Mouse (Mus musculus) embryo, embryonic 9.5 days (tissue): ENCODE results near the gene Secisbp2l.

Source experiments
- DNase-seq: peaks from one replicate; pipeline ENCODE4 v3.0.0-alpha.2; 2017; ENCODE audit errors: extremely low spot score

Gene Secisbp2l

DNA sequence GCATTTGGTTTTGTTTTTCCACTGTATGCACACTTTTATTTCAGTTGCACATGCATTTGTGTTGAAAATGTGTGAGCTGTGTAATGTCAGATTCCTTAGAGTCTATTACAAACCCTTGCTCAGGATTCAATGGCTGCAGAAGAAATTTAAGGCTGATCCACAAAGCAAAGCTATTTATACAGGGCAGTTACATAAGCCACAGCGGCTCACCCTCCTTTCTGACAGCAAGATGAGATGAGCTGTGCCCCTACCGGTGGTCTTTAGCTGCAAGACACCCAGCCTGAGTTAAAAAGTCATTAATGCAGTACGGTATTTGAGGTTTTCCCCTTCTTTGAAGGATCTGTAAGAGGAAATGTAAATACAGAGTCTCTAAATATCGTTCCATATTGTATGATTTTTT lies 1.2 kb upstream of the Secisbp2l start:
- DNase-seq = no peak

DNA sequence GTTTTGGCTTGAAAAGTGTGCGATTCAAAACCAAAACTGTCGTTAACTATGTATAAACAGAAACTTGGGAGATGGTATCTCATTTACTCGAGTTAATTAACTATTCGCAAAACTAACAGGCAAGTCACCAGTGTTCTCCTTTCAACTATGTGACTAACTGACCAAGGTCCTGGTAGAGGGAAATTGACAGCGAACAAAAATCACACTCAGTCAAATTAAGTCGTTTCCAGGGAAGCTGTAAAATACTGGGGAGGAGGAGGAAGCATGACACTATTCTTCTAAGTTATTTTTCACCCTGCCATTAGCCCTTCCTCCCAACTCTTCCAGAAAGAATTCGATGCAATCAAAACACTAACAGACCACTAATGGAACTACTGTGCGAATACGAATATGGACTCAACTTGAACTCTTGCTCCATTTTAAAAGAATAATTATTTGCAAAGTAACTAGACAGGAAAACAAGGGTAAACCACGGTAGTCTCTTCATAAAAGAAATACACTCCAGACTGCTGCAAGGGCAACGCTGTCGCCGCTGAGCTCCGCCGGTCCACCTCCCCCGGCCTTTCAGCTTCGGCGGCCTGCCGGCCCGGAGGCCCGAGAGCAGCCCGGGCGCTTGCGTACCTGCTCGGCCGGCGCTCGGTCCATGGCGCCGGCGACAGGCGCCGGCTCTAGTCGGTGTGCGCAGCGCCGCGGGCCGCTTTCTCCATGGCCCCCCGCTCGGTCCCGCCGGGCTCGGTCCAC lies 522 bp downstream of the Secisbp2l start:
- no peak for DNase-seq

DNA sequence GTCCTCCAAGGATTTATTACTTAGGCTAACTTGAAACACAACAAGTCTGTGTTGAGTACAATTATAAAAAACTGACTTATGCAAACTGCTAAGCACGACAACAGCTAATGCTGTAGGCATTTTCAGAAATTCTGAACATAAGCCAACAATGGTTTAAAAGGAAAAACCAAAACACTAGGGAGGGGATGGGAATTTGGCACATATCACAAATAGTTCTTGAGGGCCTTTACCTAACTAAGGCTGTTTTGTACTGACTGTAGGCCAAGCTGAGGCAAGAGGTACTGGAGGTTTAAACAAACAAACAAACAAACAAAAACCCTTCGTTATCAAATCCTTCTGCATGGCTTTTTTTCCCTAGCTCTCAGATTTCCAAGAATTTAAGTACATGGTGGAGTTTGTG lies 1.7 kb downstream of the Secisbp2l start:
- no peak for DNase-seq

DNA sequence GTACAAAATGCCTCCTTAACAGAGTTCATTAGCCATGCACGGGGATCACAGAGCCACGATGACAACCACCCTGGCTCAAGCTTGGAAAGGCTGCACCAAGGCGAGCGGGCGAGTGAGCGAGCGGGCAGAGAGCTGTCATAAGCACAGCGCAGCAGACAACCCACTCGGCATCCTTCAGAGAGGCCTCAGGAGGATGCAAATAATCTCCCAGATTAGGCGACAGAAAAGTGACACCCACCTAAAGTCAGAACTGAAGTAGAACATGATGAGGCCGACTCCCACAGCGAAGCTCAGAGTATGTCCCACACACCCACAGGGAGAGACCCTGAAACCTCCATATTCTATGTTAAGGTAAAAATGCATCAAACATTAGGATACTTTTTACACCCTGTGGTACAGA lies 4.3 kb downstream of the Secisbp2l start:
- DNase-seq = no peak

DNA sequence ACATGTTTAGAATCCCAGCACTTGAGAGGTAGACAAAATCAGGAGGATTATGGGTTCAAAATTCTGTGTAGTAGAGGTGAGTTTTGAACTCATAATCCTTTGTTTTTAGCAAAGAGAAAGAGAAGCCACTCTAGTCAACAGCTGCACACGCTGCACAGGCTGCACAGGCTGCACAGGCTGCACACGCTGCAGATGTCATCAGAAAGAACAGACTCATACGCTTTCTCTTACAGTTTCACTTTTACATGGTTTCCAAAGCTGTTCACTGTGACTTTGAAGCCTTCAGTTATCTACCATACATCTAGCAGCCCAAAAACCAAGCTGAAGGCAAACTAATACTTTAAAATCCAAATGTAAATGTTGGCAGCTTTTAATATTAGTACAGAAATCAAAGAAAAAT lies 5.7 kb downstream of the Secisbp2l start:
- no peak for DNase-seq

DNA sequence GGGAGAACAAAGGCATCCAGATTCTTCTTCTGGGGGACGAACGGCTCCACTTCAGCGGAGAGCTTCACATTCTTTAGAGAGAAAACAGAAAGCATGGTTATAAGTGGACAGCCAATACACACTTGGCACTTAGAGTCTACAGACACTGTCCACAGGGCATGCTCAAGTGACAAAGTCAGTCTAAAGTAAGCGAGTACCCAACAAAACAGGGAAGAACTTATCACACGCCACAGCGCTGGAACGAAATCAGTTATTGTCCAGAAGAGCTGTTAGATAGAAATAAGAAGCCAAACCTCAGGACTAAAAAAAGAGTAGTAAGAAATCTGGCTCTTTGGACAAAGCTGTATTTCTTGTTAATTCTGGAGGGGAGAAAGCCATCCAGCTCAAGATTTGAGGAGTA lies 7.0 kb downstream of the Secisbp2l start:
- no peak for DNase-seq

DNA sequence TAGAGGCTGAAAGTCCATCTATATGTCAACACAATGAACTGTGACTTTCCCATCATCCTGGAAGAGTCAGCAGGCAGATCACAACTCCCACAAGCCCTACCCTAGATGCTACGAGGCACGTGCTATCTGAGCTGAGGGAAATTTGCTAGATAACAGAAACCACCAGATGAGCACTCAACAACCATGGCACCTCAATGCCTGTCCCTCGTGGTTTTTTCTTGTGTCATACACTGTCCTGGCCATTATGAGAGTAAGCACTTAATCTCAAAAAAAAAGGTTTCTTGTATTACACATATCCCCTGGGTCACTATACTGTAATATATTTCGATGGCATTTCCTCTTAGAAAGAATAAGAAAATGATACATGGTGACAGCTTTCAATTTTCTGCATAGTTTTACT lies 7.8 kb downstream of the Secisbp2l start:
- no peak for DNase-seq

DNA sequence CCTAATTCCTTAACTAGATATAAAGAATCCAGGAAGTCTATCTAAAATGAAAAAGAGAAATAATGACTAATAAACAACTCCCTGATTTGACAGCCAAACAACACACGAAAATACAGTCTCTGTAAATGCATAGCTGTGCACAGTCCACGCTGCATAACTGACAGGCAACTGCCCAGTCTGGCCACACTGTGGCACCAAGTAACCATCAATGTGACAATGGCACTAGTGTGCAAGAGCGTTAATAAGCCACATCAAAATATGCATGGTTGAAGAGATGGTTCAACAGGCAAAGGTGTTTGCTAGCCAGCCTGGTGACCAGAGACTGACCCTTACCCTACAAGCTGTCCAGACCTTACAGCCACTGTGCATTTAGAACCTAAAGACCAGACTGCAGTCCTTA lies 17.6 kb downstream of the Secisbp2l start:
- no peak for DNase-seq

DNA sequence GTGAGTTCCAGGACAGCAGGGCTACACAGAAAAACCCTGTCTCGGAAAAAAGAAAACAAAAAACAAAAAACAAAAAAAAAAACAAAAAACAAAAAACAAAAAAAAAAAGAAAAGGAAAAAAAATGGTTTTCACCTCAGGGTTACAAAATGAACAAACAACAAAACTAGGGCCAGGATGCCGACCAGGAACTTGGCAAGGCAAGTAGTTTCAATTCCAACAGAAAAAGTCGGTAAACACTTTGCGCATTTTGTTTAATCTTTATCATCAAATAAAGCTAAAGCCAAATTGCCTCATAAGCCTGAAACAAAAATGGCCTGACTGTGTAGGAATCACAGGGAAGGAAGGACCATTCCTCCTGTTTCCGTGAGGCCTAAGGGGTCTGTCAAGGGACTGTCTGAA lies 18.1 kb downstream of the Secisbp2l start:
- DNase-seq = no peak

DNA sequence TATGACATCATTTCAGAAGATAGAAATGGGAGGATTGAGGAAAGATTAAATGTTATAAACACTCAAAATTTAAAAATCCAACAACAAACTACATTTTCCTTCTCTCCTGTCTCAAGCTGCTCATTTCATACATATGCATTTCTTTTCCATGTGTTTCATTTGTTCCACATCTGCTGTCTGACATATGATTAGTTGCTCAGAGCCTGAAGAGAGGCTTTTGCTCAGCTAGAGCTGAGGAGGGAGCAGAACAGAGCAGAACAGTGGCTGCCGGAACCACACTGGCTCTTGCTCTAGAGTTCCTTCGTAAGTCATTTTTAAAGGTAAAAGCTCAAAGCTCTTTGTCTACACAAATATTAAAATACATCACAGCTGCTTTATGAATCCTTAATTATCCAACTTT lies 33.3 kb downstream of the Secisbp2l start:
- no peak for DNase-seq

DNA sequence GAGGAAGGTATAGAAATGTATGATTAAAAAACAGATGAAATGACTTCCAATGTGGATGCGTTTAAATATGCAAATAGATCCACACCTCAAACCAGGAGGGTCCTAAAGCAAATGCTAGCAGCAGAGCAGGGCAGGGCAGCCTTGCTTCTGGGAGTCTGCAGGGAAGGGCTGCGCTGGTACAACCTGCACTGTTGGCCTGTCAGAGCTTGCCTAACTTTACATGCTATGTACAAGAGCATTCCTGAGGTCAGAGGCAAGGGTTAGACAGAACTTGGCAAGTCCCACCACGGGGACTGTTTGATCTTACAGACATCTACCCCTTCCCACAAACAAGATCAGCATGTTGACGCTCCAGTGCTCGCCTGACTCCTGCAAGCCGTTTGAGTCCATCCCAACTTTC lies 43.3 kb downstream of the Secisbp2l start:
- DNase-seq = no peak

DNA sequence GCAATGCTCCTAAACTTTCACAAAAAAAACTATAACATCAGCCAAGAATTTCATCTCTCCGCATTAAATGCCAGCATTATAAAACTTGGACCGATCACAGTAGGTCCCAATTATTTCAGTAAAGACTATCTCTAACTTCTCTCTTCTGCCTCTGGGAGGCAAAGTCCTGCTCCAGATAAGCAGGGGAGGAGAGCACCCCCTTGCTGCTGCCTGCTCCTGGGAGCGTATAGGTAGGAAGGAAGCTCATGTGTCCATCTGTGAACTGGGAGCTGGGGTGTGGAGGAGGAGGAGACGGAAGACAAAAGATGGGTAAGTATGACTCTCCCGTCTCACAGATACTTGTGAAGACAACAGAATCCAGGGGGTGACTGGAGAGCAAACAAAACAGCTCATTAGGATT lies 44.0 kb downstream of the Secisbp2l start:
- no peak for DNase-seq

DNA sequence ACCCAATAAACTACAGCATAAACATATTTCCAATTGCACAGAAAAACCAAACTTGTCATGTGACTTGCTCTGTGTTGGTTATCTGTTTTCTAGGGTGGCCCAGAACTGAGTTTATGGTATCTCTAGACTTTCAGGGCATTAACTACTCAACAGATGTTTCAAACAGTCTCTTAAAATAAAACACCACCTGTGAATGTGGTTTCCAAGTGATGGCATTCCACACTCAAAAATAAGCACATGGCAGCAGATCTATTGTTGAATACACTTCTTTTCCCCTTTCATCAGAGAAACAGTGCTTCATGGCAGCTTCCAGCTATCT lies 46.7 kb downstream of the Secisbp2l start:
- DNase-seq = no peak

DNA sequence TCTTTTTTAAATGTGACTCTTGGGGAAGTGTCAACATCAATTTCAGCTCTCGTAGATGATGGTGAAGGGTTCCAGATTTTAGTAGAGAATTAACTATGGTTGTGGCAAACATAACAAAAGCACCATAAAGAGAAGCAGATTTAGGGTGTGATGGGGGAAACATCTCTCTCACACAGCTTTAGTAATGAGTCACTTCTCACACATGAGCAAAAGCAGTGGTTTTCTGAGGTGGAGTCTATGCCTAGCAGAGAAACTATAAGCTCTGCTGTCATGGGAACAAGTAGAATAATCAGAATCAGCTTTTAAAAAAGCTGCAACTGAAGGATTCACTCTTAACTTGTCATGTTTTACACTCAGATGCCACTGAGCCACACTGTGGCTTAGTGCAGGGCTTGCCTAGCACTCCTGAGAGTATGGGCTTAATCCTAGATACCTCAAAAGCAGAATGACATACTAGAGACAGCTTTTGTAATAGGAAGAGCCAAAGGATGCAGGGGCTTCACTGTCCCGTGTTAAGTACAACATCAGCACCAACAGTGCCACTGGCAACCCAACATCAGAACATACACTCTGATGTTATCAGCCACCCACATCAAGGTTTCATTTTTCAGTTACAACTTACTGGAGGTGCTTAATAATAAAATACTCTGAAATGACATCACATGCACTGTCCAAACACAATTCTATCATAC lies 47.2 kb downstream of the Secisbp2l start:
- no peak for DNase-seq

DNA sequence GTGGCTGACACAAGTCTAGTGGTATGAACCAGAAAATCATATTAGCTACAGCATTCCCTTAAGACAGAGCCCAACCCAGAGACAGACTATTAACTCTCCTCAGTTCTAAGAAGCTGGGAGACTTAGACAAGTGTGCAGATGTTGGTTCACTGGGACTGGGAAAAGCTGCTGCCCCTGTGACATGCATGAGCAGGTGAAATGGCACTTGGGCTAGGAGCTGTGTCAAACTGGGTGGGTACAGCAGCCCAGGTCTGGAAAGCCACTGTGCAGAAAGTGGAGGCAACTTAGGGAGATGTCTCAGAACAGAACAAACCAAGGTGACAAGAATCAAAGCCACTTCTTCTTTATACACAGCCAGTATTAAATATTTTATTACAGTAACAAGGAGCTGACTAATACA lies 47.9 kb downstream of the Secisbp2l start:
- no peak for DNase-seq

DNA sequence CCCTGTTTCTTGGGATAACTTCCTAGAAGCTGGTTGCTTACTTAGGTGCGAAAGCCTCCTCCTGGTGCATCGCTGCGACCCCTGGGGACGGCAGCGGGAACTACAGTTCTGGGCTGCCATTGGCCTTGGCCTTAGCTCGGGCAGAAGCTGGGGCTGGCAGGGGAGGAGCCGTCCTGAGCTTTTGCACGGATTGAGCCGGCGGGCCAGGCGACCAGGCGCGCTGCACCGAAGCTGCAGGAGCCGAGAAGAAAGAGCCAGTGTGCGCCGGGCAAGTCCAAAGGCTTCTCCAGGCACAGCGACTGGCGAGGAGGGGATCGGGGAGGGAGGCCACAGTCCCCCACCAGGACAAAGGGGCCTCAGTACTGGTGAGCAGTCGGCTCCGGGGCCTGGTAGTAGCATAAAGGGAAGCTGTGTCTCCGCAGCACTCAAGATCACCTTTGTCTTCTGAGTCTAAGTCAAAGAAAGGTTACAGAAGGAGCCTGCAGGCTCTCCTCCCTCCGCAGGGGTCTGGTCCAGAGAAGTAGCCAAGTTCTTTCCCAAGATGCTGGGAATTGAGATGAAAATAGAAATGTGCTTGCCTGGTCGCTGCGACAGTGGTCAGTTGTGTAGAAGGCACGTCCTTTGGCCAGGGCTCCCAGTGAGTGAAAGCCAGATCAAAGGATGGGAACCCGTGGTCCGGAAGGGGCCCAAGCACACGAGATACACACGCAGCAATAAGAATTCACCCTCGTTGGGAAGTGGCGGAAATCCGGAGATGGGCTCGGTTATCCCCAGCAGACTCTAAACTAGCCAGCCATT lies 50.7 kb downstream of the Secisbp2l start:
- peak; percentile 94 for DNase-seq

DNA sequence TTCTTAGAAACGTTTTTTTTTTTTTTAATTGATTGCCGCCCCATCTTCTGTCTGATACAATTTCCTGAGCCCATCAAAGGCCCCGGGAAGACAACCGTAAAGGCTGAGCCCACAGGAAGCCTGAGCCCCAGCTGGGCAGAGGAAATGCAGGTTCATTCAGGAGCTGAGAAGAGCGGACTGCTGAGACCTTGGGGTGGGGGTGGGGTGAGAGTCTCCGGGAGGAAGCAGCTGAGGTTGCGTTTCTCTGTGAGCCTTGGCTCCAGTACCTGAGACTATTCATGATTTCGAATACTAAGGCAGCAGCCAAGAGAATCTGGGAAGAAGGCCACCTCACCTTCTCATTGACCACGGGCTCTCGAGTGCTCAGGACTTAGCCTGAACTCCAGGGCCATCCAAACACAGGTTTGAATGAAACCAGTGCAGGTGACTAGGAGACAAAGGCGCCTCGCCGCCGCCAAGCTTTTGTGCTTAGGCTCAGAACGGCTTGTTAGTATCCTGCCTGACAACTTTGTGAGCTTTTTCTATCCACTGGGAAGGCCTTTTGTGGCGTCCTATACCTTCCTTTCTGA lies 58.0 kb downstream of the Secisbp2l start:
- peak; percentile 32 for DNase-seq

DNA sequence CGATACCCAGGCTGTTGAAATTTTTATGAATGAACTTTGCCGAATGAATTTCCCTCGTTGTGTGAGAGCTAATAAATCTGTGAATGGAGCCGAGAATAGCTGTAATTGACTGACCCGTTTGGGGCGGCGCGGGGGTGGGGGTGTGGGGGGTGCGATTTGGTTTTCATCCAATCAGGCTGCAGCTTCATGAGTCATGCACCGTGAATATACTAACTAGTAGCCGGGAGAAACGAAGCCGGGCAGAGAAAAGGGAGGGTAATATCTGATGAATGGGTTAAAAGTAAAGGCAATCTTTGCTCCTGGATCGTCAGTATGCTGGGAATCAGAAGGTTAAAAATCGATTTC lies 58.6 kb downstream of the Secisbp2l start, which contains the start of gene Shc4:
TSS of gene Shc4 (minus strand) at position 63 of the 345 bp plus-strand sequence.
- DNase-seq = no peak

DNA sequence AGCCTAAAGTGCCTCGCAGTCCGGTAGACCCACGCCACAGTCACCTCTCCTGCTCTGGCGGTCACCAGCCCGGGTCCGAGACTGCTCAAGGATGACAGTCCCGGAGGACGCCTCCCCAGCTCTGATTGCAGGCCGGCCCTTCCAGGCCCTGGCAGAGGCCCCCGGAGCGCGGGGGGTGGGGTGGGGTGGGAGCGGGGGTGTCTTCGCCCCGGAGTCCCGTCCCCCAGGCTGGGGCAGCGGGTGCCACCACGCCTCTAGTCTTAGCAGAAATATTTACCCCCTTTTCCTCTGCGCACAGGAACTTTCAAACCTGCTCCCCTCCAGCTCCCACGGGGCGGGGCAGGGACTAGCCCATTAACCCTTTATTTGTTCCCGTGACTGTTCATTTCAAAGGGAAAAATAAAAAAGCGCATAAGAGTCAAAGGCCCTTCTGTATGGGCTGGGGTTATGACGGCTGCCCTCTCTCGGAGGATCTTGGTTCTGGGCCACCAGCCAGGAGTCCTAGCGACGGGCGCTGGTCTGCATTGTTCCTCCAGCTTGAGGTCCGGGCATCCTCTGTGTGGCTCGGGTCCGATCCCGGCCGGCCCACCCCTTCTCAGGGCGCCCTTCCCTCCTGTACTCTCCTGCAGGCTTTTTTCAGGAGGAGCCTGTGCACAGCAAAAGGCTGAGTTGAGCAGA lies 59.1 kb downstream of the Secisbp2l start:
- DNase-seq = peak; percentile 70

DNA sequence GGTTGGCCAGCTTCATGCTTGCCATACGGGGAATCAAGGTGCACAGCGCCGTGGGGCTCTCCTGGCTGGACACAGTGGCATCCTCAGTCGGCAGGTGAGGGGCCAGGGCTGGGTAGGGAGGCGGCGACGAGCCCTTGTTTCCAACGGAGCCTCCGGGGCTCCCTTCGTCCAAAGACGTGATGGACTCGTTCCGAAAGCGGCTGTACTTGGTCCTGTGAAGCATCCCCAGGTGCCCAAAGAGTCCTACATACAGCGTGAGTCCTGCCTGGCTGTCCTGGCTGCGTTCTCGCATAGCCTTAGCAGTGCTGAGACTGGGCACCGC lies 59.6 kb downstream of the Secisbp2l start:
- no peak for DNase-seq

DNA sequence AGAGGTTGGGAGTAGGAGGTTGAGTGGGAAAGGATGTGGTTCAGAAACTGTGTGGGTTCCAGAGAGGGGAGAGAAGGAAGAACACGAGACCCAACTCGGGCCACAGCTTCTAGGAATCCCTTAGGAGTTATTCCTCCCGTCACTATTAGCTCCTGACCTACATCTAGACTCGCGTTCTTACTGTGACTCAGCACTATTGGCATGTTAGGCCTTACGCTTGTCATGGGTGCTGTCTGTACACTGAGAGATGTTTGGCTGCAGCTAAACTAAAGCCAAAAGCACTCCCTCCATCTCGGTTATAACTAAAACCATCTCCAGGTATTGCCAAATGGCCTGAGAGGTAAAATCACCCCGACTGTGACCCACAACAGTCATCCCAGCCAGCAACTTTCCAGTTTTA lies 66.1 kb downstream of the Secisbp2l start:
- no peak for DNase-seq

DNA sequence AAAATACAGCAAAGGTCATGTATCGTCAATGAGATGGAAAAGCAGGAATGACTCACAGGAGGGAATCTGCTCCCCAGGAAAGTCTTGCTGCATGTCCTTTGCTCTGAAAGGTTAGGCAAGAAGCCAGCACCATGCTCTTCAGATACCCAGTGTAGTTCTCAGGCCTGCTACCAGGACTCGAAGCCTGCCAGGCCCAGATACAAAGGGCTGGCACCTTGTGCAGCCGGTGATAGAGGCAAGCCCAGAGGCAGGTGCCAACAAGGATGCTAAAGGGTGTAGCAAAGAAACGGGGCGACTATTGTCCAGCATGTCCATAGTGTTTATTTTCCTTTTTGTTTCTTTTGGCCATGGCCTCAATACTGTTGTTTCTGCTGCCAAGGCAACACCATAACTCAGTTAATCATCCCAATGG lies 76.2 kb downstream of the Secisbp2l start:
- DNase-seq = no peak
